Mouse (Mus musculus) frontal cortex, adult (tissue): ENCODE data around the gene Ece1.

Source experiments
- ATAC-seq: cut with Nextera tagmentation; 2 replicates; pipeline ENCODE4 v1.9.2; 2017; ENCODE audit warnings: mild to moderate bottlenecking, moderate library complexity, mixed read lengths; ENCODE audit not compliant: low TSS enrichment

The Ece1 gene

GRCm38 (mm10) chr4:137941871-137942781 lies 80.1 kb downstream of the Ece1 start:
- peak; percentile 82 for ATAC-seq

GRCm38 (mm10) chr4:137942782-137943486 lies 80.9 kb downstream of the Ece1 start:
- ATAC-seq = peak; percentile 41; the same call in 1 of the 2 replicates

DNA sequence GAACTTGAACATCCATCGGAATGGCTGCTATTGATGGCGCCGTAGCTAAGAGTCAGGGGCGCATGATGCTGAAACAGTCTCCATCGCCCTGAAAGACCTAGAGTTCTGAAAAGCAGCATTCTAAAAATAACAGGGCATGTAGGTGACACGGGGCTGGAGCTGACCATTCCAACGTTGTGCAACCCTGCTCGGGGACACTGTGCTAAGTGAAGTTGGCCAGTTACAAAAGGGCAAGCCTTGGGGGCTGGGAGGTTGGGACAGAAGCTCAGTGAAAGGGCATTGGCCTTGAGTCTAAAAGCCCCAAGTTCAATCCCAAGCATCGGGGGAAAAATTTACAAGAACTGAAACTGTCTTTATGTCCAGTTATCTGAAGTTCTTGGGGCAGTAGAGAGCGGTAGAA lies 81.5 kb downstream of the Ece1 start:
- ATAC-seq = no peak

DNA sequence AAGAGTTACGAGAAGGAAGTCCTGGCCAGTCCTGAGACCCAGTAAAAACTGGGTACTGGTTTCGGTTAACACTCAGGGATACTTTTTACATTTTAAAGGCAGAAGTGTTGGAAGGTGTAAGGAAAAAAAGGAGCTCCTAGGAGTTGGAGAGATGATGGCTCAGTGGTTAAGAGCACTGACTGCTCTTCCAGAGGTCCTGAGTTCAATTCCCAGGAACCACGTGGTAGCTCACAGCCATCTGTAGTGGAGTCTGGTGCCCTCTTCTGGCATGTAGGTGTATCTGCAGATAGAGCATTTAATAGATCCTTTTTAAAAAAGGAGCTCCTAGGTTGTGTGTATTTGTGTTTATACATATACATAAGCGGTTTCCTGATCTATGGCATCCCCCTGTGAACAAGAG lies 83.3 kb downstream of the Ece1 start:
- ATAC-seq = no peak

DNA sequence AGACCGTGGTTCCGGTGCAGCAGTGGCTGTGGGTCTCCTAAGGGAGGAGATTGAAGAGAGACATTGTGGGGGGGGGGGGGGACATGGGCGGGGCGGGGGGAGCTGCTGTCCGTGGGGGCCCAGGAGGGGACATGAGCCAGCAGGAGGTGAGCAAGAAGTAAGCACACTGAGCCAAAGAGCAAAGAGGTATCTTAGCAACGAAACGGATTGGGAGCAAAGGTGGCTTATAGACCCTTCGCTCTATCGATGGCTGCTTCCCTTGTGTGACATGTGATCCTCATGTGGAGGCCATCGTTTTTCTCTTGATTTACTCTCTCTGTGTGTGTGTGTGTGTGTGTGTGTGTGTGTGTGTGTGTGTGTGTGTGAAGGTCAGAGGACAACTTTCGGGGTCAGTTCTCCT lies 84.4 kb downstream of the Ece1 start:
- no peak for ATAC-seq

DNA sequence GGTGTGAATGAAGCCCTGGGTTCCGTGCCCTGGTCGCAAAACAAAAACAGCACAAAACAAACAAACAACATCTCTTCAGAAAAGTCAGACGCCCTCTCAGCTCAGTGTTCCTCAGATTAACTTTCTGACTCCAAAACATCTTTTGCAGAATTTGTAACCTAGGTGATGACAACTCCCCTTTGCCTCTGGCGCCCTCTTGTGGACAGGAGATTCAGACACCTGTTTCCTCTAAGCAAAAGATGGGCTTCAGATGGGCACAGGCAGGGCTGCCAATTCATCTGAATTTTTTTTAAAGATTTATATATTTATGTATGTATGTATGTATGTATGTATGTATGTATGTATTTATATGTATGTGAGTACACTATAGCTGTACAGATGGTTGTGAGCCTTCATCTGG lies 90.8 kb downstream of the Ece1 start:
- ATAC-seq = no peak

DNA sequence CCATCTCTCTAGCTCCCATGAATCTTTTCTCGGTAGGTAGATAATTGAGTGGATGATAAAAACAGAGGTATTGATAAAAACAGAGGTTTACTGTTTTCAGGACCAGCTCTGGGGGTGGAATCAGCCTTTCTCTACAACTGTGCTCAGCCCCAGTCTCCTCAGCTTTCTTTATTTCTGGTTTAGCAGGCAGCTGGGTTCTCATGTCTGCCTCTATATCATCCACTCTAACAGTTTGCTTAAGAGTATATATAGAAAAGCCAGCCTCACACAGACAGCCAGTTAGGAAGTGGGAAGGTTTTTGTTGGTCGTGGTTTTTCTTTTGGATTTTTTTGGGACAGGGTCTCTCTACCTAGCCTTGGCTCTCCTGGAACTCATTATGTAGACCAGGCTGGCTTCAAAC lies 92.1 kb downstream of the Ece1 start:
- peak; percentile 64 for ATAC-seq

DNA sequence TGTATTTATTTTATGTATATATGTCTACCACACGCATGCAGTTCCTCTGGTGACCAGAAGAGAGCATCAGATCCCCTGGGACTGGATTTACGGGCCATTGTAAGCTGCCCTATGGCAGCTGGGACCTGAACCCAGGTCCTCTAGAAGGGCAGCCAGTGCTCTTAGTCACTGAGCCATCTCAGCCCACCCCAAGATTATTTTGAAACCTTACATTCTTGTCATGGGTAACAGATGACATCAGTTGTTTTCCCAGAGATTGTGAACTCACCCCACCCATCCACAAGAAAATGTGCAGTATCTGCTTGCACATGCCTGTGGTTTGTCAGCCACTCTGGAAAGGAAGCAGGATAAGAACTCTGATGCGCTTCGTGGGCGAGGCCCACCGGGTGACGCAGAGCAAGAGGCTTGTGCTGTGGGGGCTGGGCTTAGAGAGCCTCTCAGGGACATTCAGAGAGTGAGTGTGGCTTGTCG lies 92.9 kb downstream of the Ece1 start:
- peak; percentile 53; the same call in 1 of the 2 replicates for ATAC-seq

GRCm38 (mm10) chr4:137956260-137956659 lies 94.2 kb downstream of the Ece1 start:
- ATAC-seq = no peak

- ATAC-seq = peak; percentile 48; the same call in 1 of the 2 replicates
These were observed 98.0 kb downstream of the Ece1 start for GRCm38 (mm10) chr4:137959889-137960665.

- ATAC-seq = no peak
These were observed 98.7 kb downstream of the Ece1 start for GRCm38 (mm10) chr4:137960757-137961156.

- no peak for ATAC-seq
These were observed 100.8 kb downstream of the Ece1 start for GRCm38 (mm10) chr4:137962643-137963350.

GRCm38 (mm10) chr4:137963431-137963830 lies 101.4 kb downstream of the Ece1 start:
- no peak for ATAC-seq

DNA sequence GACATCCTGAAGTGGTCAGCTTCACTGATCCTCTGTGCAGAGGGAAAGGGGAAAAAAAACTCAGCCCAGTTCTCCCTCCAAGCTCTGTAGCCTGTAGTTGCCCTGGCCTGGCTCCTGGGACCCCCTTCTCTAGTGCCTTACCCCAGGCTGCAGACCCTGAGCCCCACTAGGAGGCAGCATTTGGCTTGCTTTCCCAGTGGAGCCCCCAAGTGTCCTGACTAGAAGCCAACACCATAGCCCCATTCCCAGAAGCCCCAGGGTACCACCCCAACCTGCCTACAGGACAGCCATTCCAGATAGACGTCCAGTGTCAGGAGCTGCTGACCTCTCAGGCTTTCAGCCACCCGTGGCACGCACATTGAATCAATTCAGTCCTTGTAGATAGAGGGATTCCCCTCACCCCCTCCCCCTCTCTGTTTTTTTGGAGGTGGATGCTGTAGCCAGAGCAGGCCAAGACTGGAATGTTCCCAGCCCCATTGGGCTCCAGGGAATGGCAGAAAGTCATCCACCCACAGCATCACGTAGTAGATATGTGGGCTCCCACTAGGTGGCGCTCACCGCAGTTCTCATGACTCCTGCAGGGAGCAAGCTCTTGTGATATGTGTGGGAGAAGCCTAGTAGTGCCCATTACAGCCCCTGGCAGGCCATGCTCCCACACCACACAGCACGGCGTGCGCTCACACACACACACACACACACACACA lies 102.0 kb downstream of the Ece1 start:
- ATAC-seq = peak; percentile 69

DNA sequence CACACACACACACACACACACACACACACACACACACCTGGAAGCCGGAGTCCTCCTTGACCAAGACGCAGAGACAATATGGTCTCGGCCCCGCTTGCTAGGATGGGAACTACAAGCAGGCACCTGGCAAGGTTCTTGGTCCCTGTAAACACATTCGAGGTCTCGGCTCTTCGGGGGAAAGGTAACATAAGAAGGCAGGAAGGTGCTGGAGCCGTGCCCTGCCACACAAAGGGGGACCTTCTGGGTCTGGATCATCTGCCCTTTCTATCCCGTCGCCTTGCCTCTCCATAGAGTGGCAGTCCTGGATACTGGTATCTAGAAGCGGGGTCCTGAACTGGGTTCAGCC lies 102.5 kb downstream of the Ece1 start:
- no peak for ATAC-seq

GRCm38 (mm10) chr4:137968203-137968602 lies 106.2 kb downstream of the Ece1 start:
- ATAC-seq = peak; percentile 58

GRCm38 (mm10) chr4:137970623-137971199 lies 108.7 kb downstream of the Ece1 start:
- peak; percentile 35; the same call in 1 of the 2 replicates for ATAC-seq

DNA sequence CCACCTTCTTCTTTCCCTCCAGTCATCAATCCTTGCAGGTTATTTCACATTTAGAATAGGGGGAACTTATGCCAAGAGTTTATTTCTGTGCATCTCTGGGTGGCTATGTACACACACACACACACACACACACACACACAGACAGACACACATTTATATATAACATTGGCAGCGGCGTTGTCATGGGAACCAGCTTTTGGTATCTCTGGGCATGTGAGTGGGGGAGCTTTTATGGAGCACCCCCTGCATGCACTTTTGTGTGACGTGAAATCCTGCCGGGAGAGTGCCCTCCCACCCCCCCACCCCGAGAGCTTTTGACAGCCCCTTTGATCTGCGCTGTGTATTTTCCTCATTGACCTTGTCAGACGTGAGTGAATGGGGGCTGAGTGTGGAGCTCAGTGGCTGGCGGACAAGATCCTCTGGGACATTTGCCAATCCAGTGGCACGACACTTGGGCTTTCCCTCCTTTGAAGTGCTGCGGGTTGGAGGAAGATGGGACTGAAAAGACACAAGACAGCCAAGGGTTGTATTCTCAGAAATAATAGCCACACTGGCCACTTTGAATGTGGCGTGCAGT lies 112.9 kb downstream of the Ece1 start:
- ATAC-seq = peak; percentile 15; the same call in 1 of the 2 replicates

DNA sequence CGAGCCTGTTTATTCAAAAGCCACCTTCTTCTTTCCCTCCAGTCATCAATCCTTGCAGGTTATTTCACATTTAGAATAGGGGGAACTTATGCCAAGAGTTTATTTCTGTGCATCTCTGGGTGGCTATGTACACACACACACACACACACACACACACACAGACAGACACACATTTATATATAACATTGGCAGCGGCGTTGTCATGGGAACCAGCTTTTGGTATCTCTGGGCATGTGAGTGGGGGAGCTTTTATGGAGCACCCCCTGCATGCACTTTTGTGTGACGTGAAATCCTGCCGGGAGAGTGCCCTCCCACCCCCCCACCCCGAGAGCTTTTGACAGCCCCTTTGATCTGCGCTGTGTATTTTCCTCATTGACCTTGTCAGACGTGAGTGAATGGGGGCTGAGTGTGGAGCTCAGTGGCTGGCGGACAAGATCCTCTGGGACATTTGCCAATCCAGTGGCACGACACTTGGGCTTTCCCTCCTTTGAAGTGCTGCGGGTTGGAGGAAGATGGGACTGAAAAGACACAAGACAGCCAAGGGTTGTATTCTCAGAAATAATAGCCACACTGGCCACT lies 117.1 kb downstream of the Ece1 start:
- peak; percentile 29; the same call in 1 of the 2 replicates for ATAC-seq

DNA sequence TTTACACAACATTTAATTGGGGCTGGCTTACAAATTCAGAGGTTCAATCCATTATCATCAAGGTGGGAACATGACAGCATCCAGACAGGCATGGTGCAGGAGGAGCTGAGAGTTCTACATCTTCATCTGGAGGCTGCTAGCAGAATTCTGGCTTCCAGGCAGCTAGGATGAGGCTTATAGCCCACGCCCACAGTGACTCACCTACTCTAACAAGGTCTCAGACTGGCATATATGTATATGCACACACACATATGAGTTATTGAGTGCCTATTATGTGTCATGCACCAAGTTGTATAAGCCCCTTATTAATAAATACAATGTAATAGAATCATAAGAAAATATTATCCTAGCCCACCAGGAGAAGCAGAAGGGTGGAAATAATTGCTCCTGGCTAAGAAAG lies 120.8 kb downstream of the Ece1 start:
- no peak for ATAC-seq
